Mouse (Mus musculus): ENCODE measurements at regions not wholly inside any gene's neighbourhood (a gene's known extent, or its start where the extent isn't known, plus 50 kb on each side); places are given as distances from the start of the nearest gene placed in this dataset.

GRCm38 (mm10) chr11:40865694-40866093 is 110.6 kb upstream of the Ccng1 start:
- no peak for TF ChIP-seq CTCF (IDR thresholded peaks at IDR 0.05; ENCODE audit: borderline replicate concordance, insufficient read depth, low read length)
- no peak for TF ChIP-seq POLR2A (IDR thresholded peaks at IDR 0.05; ENCODE audit: low read depth, low read length)
- H3K4me1 ChIP-seq (ENCODE audit: control insufficient read depth, insufficient read depth, low read length), result no peaks in the 10 kb centered on the region
- H3K4me3 ChIP-seq (ENCODE audit: insufficient read depth, low read length), result no peak overlapping the region
- H3K27ac ChIP-seq (ENCODE audit: insufficient read depth, low read length), result no peak overlapping the region

- TF ChIP-seq CTCF (IDR thresholded peaks at IDR 0.05; ENCODE audit: borderline replicate concordance, insufficient read depth, low read length) (no peak), POLR2A (IDR thresholded peaks at IDR 0.05; ENCODE audit: low read depth, low read length) (no peak)
- Histone ChIP-seq H3K27ac (ENCODE audit: insufficient read depth, low read length) (no peak overlapping the region), H3K4me1 (ENCODE audit: control insufficient read depth, insufficient read depth, low read length) (no peaks in the 10 kb centered on the region; the same call in 1 of the 2 replicates), H3K4me3 (ENCODE audit: insufficient read depth, low read length) (no peak overlapping the region)
Measured at GRCm38 (mm10) chr11:40851361-40851760, 96.2 kb upstream of the Ccng1 start.

- H3K4me1 ChIP-seq (ENCODE audit: control insufficient read depth, insufficient read depth, low read length), result no peaks in the 10 kb centered on the region; the same call in 1 of the 2 replicates
- H3K27ac ChIP-seq (ENCODE audit: insufficient read depth, low read length), result no peak overlapping the region
- H3K4me3 ChIP-seq (ENCODE audit: insufficient read depth, low read length), result no peak overlapping the region
- TF ChIP-seq CTCF (IDR thresholded peaks at IDR 0.05; ENCODE audit: borderline replicate concordance, insufficient read depth, low read length), result no peak
- TF ChIP-seq POLR2A (IDR thresholded peaks at IDR 0.05; ENCODE audit: low read depth, low read length), result no peak
Measured at GRCm38 (mm10) chr11:40850652-40851092, 95.6 kb upstream of the Ccng1 start.

GRCm38 (mm10) chr11:40846586-40846985 is 91.5 kb upstream of the Ccng1 start:
- TF ChIP-seq CTCF (IDR thresholded peaks at IDR 0.05; ENCODE audit: borderline replicate concordance, insufficient read depth, low read length) (no peak), POLR2A (IDR thresholded peaks at IDR 0.05; ENCODE audit: low read depth, low read length) (no peak)
- no peak overlapping the region for H3K27ac ChIP-seq (ENCODE audit: insufficient read depth, low read length)
- no peak overlapping the region for H3K4me3 ChIP-seq (ENCODE audit: insufficient read depth, low read length)
- H3K4me1 ChIP-seq (ENCODE audit: control insufficient read depth, insufficient read depth, low read length), result no peaks in the 10 kb centered on the region; the same call in 1 of the 2 replicates

GRCm38 (mm10) chr11:40835393-40835792 is 80.3 kb upstream of the Ccng1 start:
- H3K4me3 ChIP-seq (ENCODE audit: insufficient read depth, low read length), result no peak overlapping the region
- H3K4me1 ChIP-seq (ENCODE audit: control insufficient read depth, insufficient read depth, low read length), result no peaks in the 10 kb centered on the region
- TF ChIP-seq CTCF (IDR thresholded peaks at IDR 0.05; ENCODE audit: borderline replicate concordance, insufficient read depth, low read length) (no peak), POLR2A (IDR thresholded peaks at IDR 0.05; ENCODE audit: low read depth, low read length) (no peak)
- H3K27ac ChIP-seq (ENCODE audit: insufficient read depth, low read length), result no peak overlapping the region
